Mouse (Mus musculus) hindbrain, embryonic 14.5 days (tissue): ENCODE results near the gene 1300017J02Rik. TPM values are rescaled to one million over a fixed set of nuclear protein-coding genes. Genes with fewer than 3 reads are reported as not detected.
A peak's percentile ranks its signal among the peaks of the same experiment; 100 is the strongest.

ENCODE experiments used
- ATAC-seq: fragments of 200-750 bp; cut with Nextera tagmentation; 2 replicates; pipeline ENCODE4 v1.8.0; 2017; ENCODE audit warnings: moderate number of reproducible peaks, mild to moderate bottlenecking, moderate TSS enrichment, moderate library complexity; ENCODE audit not compliant: low FRiP score
- DNase-seq: peaks from one replicate; pipeline ENCODE4 v3.0.0-alpha.2; 2015; ENCODE audit warnings: low spot score
- H3K27ac ChIP-seq: fragments of 300-500 bp; sonication (generic); 2 replicates; pipeline ENCODE4 v1.5.1; 2014; ENCODE audit warnings: mild to moderate bottlenecking, moderate library complexity
- H3K27me3 ChIP-seq: fragments of 300-500 bp; sonication (generic); 2 replicates; pipeline ENCODE4 v1.6.1; 2014; ENCODE audit warnings: mild to moderate bottlenecking, low read length, mixed read lengths; ENCODE audit not compliant: control insufficient read depth, insufficient read depth
- H3K36me3 ChIP-seq: fragments of 300-500 bp; sonication (generic); replicated peaks from 2 replicates; pipeline ENCODE4 v1.6.1; 2014; ENCODE audit not compliant: control insufficient read depth, insufficient read depth
- H3K4me1 ChIP-seq: fragments of 300-500 bp; sonication (generic); replicated peaks from 2 replicates; pipeline ENCODE4 v1.6.1; 2014; ENCODE audit warnings: antibody characterized with exemption, low read length, mixed read lengths; ENCODE audit not compliant: control insufficient read depth, insufficient read depth
- H3K4me2 ChIP-seq: fragments of 300-500 bp; sonication (generic); replicated peaks from 2 replicates; pipeline ENCODE4 v1.6.1; 2014; ENCODE audit warnings: mild to moderate bottlenecking, moderate library complexity
- H3K4me3 ChIP-seq: fragments of 300-500 bp; sonication (generic); replicated peaks from 2 replicates; pipeline ENCODE4 v1.5.1; 2014; ENCODE audit warnings: mild to moderate bottlenecking, low read length
- H3K9ac ChIP-seq: fragments of 300-500 bp; sonication (generic); 2 replicates; pipeline ENCODE4 v1.6.1; 2014
- H3K9me3 ChIP-seq: fragments of 300-500 bp; sonication (generic); 2 replicates; pipeline ENCODE4 v1.6.1; 2016; ENCODE audit warnings: low read length; ENCODE audit not compliant: control insufficient read depth
- WGBS: fragments of 180-500 bp; shearing (Covaris S2); extraction: QIAGEN DNeasy Blood & Tissue Kit; methylation state at CpG from one replicate; pipeline ENCODE4 v1.1.7; 2014; 5-methylcytosine and 5-hydroxymethylcytosine counted together
- polyA plus RNA-seq: library from polyadenylated mRNA; unstranded; fragments of >200 nt; fragmentation: Nextera tagmentation; extraction: Ambion mirVana; gene quantifications from 2 replicates; pipeline ENCODE4 v1.2.1, GENCODE M21; 2014

1300017J02Rik gene
- polyA plus RNA-seq, 1 experiment from 2014 or later: 0.50 TPM

DNA sequence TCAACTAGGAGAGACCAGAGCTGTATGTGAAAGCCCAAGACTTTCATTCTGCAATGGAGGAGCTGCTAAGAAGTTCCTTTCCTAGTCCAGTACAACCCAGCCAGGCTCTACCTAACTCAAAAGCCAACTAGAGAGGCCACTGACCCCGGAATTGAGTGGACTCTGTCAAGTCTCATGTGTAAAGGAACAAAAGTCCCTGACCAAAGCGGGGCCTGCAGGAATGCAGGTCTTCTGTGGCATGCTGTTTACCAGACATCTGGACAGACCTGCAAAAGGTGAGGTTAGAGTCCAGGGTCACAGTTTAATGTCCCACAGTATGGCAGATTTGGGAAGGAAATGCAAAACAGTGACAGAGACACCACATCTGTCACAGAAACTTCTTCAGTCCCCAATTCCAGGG lies 63.7 kb downstream of the 1300017J02Rik start:
- Histone ChIP-seq H3K4me3 (no peak overlapping the region), H3K9me3 (no peaks in the 10 kb centered on the region), H3K27ac (no peak overlapping the region), H3K4me2 (no peak overlapping the region), H3K36me3 (no peaks in the 10 kb centered on the region), H3K4me1 (no peaks in the 10 kb centered on the region), H3K27me3 (no peaks in the 10 kb centered on the region), H3K9ac (no peak overlapping the region)
- DNase-seq (no peak), ATAC-seq (no peak)
- WGBS: 82% methylated on average over 2 of the region's 2 CpGs

DNA sequence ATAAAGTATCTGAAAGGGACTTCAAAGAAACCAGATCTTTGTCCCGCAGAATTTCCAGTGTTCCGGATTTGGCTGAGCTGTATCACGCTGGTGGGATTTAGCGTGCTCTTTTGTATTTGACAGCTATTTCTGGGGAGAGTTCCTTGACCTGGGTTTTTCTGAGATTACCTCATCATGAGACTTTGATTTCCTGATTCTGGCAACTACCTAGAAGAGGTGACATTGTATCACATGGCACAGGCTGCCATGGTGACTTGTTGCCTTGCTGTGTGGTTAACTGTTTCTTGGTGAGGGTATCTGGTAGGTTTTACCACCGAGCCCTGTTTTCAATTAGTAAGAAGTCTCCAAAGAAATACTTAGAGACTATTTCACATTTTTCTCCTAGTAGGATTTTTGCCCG lies 65.4 kb downstream of the 1300017J02Rik start:
- no peaks in the 10 kb centered on the region for H3K27me3 ChIP-seq
- no peaks in the 10 kb centered on the region for H3K9me3 ChIP-seq
- DNase-seq (no peak), ATAC-seq (no peak)
- no peaks in the 10 kb centered on the region for H3K4me1 ChIP-seq
- H3K27ac ChIP-seq: no peak overlapping the region
- WGBS: 88% methylated on average over 6 of the region's 6 CpGs
- H3K4me3 ChIP-seq: no peak overlapping the region
- no peak overlapping the region for H3K4me2 ChIP-seq
- H3K36me3 ChIP-seq: no peaks in the 10 kb centered on the region
- no peak overlapping the region for H3K9ac ChIP-seq

DNA sequence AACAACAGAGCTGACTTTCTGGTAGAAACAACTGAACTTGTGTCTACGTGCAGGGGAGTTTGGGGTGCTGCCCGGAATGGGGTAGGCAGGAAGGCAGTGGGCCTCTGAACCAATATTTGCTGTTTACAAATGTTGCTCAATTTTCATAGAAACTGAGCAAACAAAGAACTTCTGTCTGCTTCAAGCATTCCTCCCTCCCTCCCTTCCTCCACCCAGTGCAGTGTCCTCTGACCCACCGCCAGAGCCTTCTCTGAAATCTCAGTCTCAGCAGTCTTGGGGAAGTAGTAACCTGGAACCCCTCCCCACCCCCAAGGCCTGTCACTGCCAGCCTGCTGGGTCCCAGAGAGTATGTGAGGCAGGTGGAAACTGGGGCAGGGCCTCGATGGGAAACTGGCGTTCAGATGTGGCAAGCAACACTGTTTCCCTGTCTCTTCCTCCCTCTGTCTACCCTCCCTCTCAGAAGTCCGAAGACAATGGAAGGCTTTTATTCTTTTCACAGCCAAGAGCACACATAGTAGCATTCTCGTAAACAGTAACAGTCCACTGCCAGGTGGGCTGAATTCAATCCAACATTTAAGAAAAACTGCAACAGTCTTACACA lies 70.2 kb downstream of the 1300017J02Rik start:
- no peak overlapping the region for H3K27ac ChIP-seq
- no peaks in the 10 kb centered on the region for H3K27me3 ChIP-seq
- DNase-seq (no peak), ATAC-seq (no peak)
- WGBS: 50% methylated on average over 7 of the region's 7 CpGs
- H3K4me2 ChIP-seq: no peak overlapping the region
- no peak overlapping the region for H3K4me3 ChIP-seq
- 0 out of 2 replicates have a peak, but pooled peaks cover 7% of the 10 kb centered on the region for H3K4me1 ChIP-seq
- no peaks in the 10 kb centered on the region for H3K9me3 ChIP-seq
- no peak overlapping the region for H3K9ac ChIP-seq
- no peaks in the 10 kb centered on the region for H3K36me3 ChIP-seq

DNA sequence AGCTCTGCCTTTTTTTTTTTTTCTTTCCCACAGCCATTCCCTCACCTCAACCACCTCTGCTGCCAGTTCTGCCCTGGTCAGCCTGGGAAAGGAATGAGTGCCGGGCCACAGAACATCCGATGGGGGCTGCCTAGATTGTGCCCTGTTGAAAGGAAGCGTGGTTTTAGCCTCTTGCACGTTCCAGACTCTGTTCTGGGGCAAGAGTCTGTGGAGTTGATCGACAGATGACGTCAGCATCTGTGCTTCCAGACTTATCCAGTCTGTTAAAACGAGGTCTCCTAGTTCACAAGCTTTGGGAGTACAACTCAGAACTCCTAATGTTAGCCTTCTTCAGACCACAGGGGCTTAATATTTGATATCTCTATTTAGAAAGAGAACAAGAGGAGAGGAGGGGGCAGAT lies 70.8 kb downstream of the 1300017J02Rik start:
- H3K27me3 ChIP-seq: no peaks in the 10 kb centered on the region
- no peak overlapping the region for H3K4me2 ChIP-seq
- 0 out of 2 replicates have a peak, but pooled peaks cover 7% of the 10 kb centered on the region for H3K4me1 ChIP-seq
- H3K9me3 ChIP-seq: no peaks in the 10 kb centered on the region
- WGBS: 79% methylated on average over 7 of the region's 7 CpGs
- H3K27ac ChIP-seq: no peak overlapping the region
- no peaks in the 10 kb centered on the region for H3K36me3 ChIP-seq
- no peak for DNase-seq
- ATAC-seq: no peak
- H3K4me3 ChIP-seq: no peak overlapping the region
- H3K9ac ChIP-seq: no peak overlapping the region

DNA sequence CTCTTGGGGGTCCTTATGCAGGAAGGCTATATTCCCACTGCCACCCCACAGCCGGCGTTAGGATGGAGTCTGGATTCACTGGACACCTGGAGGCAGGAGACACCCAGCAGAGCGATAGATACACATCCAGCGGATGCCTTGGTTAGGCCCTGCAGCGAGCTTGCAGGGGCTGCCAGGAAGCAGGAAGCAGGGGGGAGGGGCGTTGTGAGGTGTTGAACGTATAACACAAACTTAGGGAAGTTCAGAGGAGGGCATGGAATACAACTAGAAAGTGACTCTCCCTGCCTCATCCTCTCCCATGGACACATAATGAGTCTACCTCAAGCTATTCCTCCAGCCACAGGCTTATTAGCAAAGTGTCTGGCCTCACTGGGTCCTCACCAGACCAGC lies 71.9 kb downstream of the 1300017J02Rik start:
- H3K4me2 ChIP-seq: no peak overlapping the region
- no peak for DNase-seq
- H3K27ac ChIP-seq: no peak overlapping the region
- no peaks in the 10 kb centered on the region for H3K27me3 ChIP-seq
- no peak for ATAC-seq
- H3K9ac ChIP-seq: no peak overlapping the region
- H3K4me3 ChIP-seq: no peak overlapping the region
- H3K4me1 ChIP-seq: 0 out of 2 replicates have a peak, but pooled peaks cover 7% of the 10 kb centered on the region
- no peaks in the 10 kb centered on the region for H3K36me3 ChIP-seq
- H3K9me3 ChIP-seq: no peaks in the 10 kb centered on the region
- 75% methylated on average over 7 of the region's 7 CpGs for WGBS

DNA sequence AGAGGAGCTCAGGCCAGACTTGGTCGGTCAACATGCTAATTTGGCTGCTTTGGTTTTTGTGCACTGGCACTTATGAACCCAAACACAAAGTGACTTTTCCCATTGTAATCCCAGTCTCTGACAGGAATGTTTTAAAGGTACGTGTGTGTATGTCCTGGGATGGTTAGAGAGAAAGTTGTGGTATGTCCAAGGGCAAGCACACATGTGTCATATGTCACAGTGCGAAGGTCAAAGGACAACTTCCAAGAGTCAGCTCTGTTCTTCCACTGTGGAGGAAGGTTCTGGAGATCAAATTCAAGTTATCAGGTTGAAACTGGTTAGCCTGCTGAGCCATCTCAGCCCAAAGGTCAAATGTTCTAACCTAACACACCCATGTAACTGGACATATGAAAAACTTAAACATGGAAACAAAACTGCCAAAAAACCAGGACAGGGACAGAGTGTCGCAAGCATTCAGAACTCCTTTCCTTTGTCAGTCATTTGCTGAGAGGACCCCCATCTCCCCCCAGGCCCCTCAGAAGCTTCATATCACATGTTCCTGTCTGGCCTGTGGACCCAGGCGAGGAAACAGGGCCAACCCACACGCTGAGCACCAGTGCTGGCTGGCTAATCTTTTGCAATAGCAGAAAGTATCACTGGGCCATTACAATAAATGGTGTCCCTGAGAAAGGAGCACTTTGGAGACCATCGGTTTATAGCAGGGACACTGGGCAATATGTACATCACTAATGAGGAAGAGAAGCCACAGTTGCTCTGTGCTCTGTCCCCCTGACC lies 72.5 kb downstream of the 1300017J02Rik start:
- no peak overlapping the region for H3K4me2 ChIP-seq
- H3K9me3 ChIP-seq: no peaks in the 10 kb centered on the region
- no peaks in the 10 kb centered on the region for H3K27me3 ChIP-seq
- no peak overlapping the region for H3K27ac ChIP-seq
- H3K4me1 ChIP-seq: 0 out of 2 replicates have a peak, but pooled peaks cover 7% of the 10 kb centered on the region
- no peak overlapping the region for H3K9ac ChIP-seq
- no peak for ATAC-seq
- no peaks in the 10 kb centered on the region for H3K36me3 ChIP-seq
- 90% methylated on average over 7 of the region's 7 CpGs for WGBS
- no peak for DNase-seq
- H3K4me3 ChIP-seq: no peak overlapping the region

DNA sequence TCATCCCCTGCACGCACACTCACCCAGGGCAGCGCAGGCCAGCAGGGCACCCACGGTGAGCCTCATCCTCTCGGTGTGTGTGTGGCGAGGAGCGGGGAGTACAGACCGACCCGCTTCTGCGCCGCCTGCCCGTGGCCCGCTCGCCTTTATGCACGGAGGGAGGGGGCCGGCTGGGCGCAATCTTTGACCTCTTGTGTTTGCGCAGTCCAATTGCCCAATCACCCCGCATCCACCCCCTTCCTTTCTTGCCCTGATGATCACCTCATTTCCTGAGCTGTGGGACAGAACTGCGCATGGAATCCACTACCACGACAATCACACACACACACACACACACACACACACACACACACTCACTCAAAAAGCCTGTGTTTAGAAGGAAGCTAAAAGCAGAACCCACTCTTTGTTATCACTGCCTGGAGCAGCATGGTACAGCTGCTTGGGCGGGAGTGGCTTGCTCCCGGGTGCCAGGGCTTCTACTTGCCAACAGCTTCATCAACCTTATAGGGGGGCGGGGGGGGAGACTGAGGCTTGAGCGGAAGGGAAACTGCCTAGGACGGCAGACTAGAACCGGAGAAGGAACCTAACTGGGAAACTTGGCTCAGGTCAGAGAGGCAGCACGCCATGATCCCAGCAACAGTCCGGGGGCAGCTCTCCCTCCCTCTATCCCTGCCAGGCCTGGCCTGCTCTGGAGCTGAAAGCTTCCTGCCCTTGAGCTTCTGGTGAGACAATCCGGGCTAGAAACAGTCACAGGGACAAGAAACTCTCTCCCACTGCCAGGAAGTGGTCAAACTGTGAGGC lies 74.5 kb downstream of the 1300017J02Rik start, which contains the start of the genes Gm20425 and Trf:
Gene Gm20425, minus strand, starts transcription at position 157 of the 801 bp plus-strand sequence.
Gene Trf, minus strand, starts transcription at position 294 of the 801 bp plus-strand sequence.
- H3K4me2 ChIP-seq: peak within 1 kb of the TSS; percentile 42
- 0 out of 2 replicates have a peak, but pooled peaks cover 7% of the 10 kb centered on the region for H3K4me1 ChIP-seq
- H3K27ac ChIP-seq: peak within 1 kb of the TSS; percentile 58
- H3K9me3 ChIP-seq: no peaks in the 10 kb centered on the region
- H3K9ac ChIP-seq: peak within 1 kb of the TSS; percentile 47
- H3K4me3 ChIP-seq: no peak within 1 kb of the TSS; the same call in 1 of the 2 replicates
- no peaks in the 10 kb centered on the region for H3K27me3 ChIP-seq
- ATAC-seq (peak; percentile 79; the same call in 1 of the 2 replicates), DNase-seq (peak; percentile 35)
- no peaks in the 10 kb centered on the region for H3K36me3 ChIP-seq
- 50% methylated on average over 29 of the region's 29 CpGs for WGBS

DNA sequence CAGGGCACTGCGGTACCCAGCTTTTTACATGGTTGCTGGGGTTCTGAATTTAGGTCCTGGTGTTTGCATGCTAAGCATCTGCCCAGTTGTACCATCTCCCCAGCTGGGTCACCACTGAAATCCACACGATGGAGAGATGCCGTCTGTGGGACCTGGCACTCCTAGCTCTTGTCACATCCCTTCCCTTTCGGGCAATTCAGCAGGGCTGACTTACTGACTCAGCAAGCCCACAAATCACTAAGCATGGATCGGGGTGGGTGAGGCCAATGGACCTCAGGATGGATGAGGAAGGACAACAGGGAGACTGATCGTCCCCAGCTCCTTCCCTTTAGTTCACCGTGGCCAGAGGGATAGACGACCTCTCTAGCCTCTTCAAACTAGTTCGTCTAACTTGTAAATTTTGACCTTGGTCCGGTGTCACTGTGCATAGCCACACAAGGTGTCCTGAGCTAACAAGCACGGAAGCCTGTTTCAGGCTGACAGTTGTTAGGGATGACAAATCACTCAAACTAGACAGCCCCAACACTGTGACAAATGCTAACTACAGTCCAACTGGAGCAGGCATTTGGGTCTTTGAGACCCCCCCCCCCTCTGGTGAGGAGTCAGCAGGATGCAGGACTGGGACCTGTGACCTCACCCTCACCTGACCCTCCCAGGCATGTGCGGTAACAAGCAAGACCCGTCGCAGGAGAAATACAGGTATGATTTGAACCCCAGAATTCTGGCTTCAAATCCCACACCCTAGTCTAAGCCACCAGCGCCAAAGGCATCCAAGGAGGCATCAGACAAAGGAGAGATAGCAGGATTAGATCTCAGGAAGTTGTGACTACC lies 75.6 kb downstream of the 1300017J02Rik start:
- Histone ChIP-seq H3K4me1 (0 out of 2 replicates have a peak, but pooled peaks cover 7% of the 10 kb centered on the region), H3K9ac (no peak overlapping the region), H3K27ac (no peak overlapping the region), H3K4me2 (peak overlapping the region; percentile 42), H3K27me3 (no peaks in the 10 kb centered on the region), H3K4me3 (no peak overlapping the region), H3K36me3 (no peaks in the 10 kb centered on the region), H3K9me3 (no peaks in the 10 kb centered on the region)
- DNase-seq (no peak), ATAC-seq (no peak)
- 83% methylated on average over 15 of the region's 15 CpGs for WGBS
